Comparison of ENCODE assay signal across 11 mouse cellular contexts in genomic region chr1:106039326-106039725, GRCm38 (mm10). TPM values are rescaled to one million over a fixed set of nuclear protein-coding genes. Genes with fewer than 3 reads are reported as not detected.
DNase-seq lines count a peak whose midpoint lies in the region; ATAC-seq lines count a peak whose summit lies in the region.
"Had no signal": no experiment of that assay in that cellular context is flagged by ENCODE, and none has a peak within 500 bp of the region (broad histone marks: within the 10 kb centered on the region; RNA-seq: fewer than 3 reads in every experiment).

No protein-coding gene starts in this region.

- WGBS in hindbrain, embryonic 15.5 days = 50% methylated on average over 6 of the region's 6 CpGs
- WGBS in hindbrain, embryonic 13.5 days = 70% methylated on average over 6 of the region's 6 CpGs
- WGBS in stomach, embryonic 14.5 days = 62% methylated on average over 6 of the region's 6 CpGs

- no peak overlapping the region for H3K4me2 ChIP-seq in hindbrain, embryonic 15.5 days
- H3K4me2 ChIP-seq in hindbrain, embryonic 13.5 days = no peak overlapping the region
- H3K4me2 ChIP-seq in stomach, embryonic 14.5 days (replicated peaks; ENCODE audit: low read depth, low read length) = no peak overlapping the region

- no peaks in the 10 kb centered on the region for H3K27me3 ChIP-seq in hindbrain, embryonic 15.5 days
- no peaks in the 10 kb centered on the region for H3K27me3 ChIP-seq in hindbrain, embryonic 13.5 days
- no peaks in the 10 kb centered on the region for H3K27me3 ChIP-seq in stomach, embryonic 14.5 days (ENCODE audit: control insufficient read depth, insufficient read depth, low read length)

- no peaks in the 10 kb centered on the region for H3K36me3 ChIP-seq in hindbrain, embryonic 15.5 days
- H3K36me3 ChIP-seq in hindbrain, embryonic 13.5 days = no peaks in the 10 kb centered on the region; the same call in 1 of the 2 replicates
- H3K36me3 ChIP-seq in stomach, embryonic 14.5 days (ENCODE audit: control insufficient read depth, insufficient read depth, low read length) = no peaks in the 10 kb centered on the region

- H3K4me3 ChIP-seq in hindbrain, embryonic 15.5 days = no peak overlapping the region
- no peak overlapping the region for H3K4me3 ChIP-seq in hindbrain, embryonic 13.5 days
- no peak overlapping the region for H3K4me3 ChIP-seq in stomach, embryonic 14.5 days (ENCODE audit: low read depth, low read length)

- peak; percentile 23; the same call in 1 of the 2 replicates for ATAC-seq in hindbrain, embryonic 15.5 days (ENCODE audit: low FRiP score, low read depth)
- no peak for ATAC-seq in hindbrain, embryonic 13.5 days (ENCODE audit: low FRiP score)
- ATAC-seq in stomach, embryonic 14.5 days (ENCODE audit: insufficient number of reproducible peaks, insufficient read depth, low FRiP score, low read depth) = peak; percentile 50; the same call in 1 of the 2 replicates

- no peak overlapping the region for H3K27ac ChIP-seq in hindbrain, embryonic 15.5 days (replicated peaks)
- no peak overlapping the region for H3K27ac ChIP-seq in hindbrain, embryonic 13.5 days
- H3K27ac ChIP-seq in stomach, embryonic 14.5 days (ENCODE audit: low read length) = no peak overlapping the region

- peak; percentile 40 for DNase-seq in retina, postnatal 1 day
- no peak for DNase-seq in retina, embryonic 14.5 days (ENCODE audit: low spot score)
- peak; percentile 68 to 70 for DNase-seq in heart, postnatal 10 days
- DNase-seq in ovary, adult 18-20 months (ENCODE audit: low spot score) = no peak
- DNase-seq in urinary bladder, postnatal 14 days (ENCODE audit: low spot score) = no peak
- DNase-seq: kidney, postnatal 4 days; lung, postnatal 14 days; thymus, postnatal 4 days had no signal

- intact Hi-C loops in heart, postnatal 10 days (cut with DNase I) = loop anchor here (5.0 to 10.0 kb wide), 2 partner anchors 295 to 377 kb away; partner anchors contain the start of genes Pign and Relch

- no peak overlapping the region for H3K9ac ChIP-seq in hindbrain, embryonic 15.5 days
- H3K9ac ChIP-seq in hindbrain, embryonic 13.5 days = no peak overlapping the region
- no peak overlapping the region for H3K9ac ChIP-seq in stomach, embryonic 14.5 days (replicated peaks; ENCODE audit: low read depth, low read length)

- H3K4me1 ChIP-seq in hindbrain, embryonic 15.5 days (replicated peaks) = no peaks in the 10 kb centered on the region
- H3K4me1 ChIP-seq in hindbrain, embryonic 13.5 days (replicated peaks) = no peaks in the 10 kb centered on the region
- H3K4me1 ChIP-seq in stomach, embryonic 14.5 days (ENCODE audit: control insufficient read depth, insufficient read depth, low read length) = no peaks in the 10 kb centered on the region

- no peaks in the 10 kb centered on the region for H3K9me3 ChIP-seq in hindbrain, embryonic 15.5 days
- H3K9me3 ChIP-seq in hindbrain, embryonic 13.5 days = no peaks in the 10 kb centered on the region
- no peaks in the 10 kb centered on the region for H3K9me3 ChIP-seq in stomach, embryonic 14.5 days (ENCODE audit: control insufficient read depth, low read depth, low read length)

RNA-seq across cellular contexts. Expression of gene Zcchc2, which starts 49.1 kb away (rescaled TPM):
- polyA plus RNA-seq in hindbrain, embryonic 15.5 days (2015; fragmentation: Nextera tagmentation; extraction: Ambion mirVana) = 2.7 TPM in 2 replicates
- 2.2 TPM in 2 replicates for polyA plus RNA-seq in hindbrain, embryonic 13.5 days (2015; fragmentation: Nextera tagmentation; extraction: Ambion mirVana)
- 1 to 10 TPM; 8.8 to 9.1 TPM for total RNA-seq in heart, postnatal 10 days (2021)
- polyA plus RNA-seq in stomach, embryonic 14.5 days (2014; fragmentation: Nextera tagmentation; extraction: Ambion mirVana) = 3.1 and 3.8 TPM in 2 replicates

Comparison
In these comparisons a context has a peak if more than half of its experiments do, and no peak if none do; other contexts are left out.
1. DNase-seq: peak in retina, postnatal 1 day (single experiment) and heart, postnatal 10 days (2 of 2); none in retina, embryonic 14.5 days (single experiment), ovary, adult 18-20 months (single experiment) and urinary bladder, postnatal 14 days (single experiment).